Mouse (Mus musculus) midbrain, embryonic 15.5 days (tissue): Measurements from ENCODE around the gene Actr3. TPM values are rescaled to one million over a fixed set of nuclear protein-coding genes. Genes with fewer than 3 reads are reported as not detected.

Source experiments
- ATAC-seq: fragments of 200-750 bp; cut with Nextera tagmentation; replicated peaks from 2 replicates; pipeline ENCODE4 v1.8.0; 2017; ENCODE audit warnings: moderate TSS enrichment
- H3K27ac ChIP-seq: fragments of 300-500 bp; sonication (generic); 2 replicates; pipeline ENCODE4 v1.5.1; 2015; ENCODE audit warnings: mild to moderate bottlenecking, inconsistent platforms
- H3K27me3 ChIP-seq: fragments of 300-500 bp; sonication (generic); replicated peaks from 2 replicates; pipeline ENCODE4 v1.6.1; 2015; ENCODE audit warnings: inconsistent platforms
- H3K36me3 ChIP-seq: fragments of 300-500 bp; sonication (generic); replicated peaks from 2 replicates; pipeline ENCODE4 v1.6.1; 2015; ENCODE audit warnings: inconsistent platforms
- H3K4me1 ChIP-seq: fragments of 300-500 bp; sonication (generic); 2 replicates; pipeline ENCODE4 v1.6.1; 2015; ENCODE audit warnings: inconsistent platforms
- H3K4me2 ChIP-seq: fragments of 300-500 bp; sonication (generic); 2 replicates; pipeline ENCODE4 v1.6.1; 2015; ENCODE audit warnings: inconsistent platforms, mild to moderate bottlenecking, moderate library complexity
- H3K4me3 ChIP-seq: fragments of 300-500 bp; sonication (generic); 2 replicates; pipeline ENCODE4 v1.5.1; 2015; ENCODE audit warnings: mild to moderate bottlenecking, inconsistent platforms
- H3K9ac ChIP-seq: fragments of 300-500 bp; sonication (generic); 2 replicates; pipeline ENCODE4 v1.6.1; 2015; ENCODE audit warnings: mild to moderate bottlenecking, inconsistent platforms
- H3K9me3 ChIP-seq: fragments of 300-500 bp; sonication (generic); 2 replicates; pipeline ENCODE4 v1.6.1; 2016; ENCODE audit warnings: inconsistent platforms
- WGBS: fragments of 180-500 bp; shearing (Covaris S2); methylation state at CpG from one replicate; pipeline ENCODE4 v1.1.7; 2015; ENCODE audit warnings: mixed read lengths; 5-methylcytosine and 5-hydroxymethylcytosine counted together
- polyA plus RNA-seq: library from polyadenylated mRNA; unstranded; fragments of >200 nt; fragmentation: Nextera tagmentation; extraction: Ambion mirVana; gene quantifications from 2 replicates; pipeline ENCODE4 v1.2.1, GENCODE M21; 2015

Actr3 gene
- polyA plus RNA-seq, 1 experiment from 2014 or later = 224 TPM

- Histone ChIP-seq H3K4me2 (no peak overlapping the region), H3K27ac (no peak overlapping the region), H3K9me3 (no peaks in the 10 kb centered on the region), H3K4me3 (no peak overlapping the region), H3K36me3 (no peaks in the 10 kb centered on the region), H3K9ac (no peak overlapping the region), H3K4me1 (no peaks in the 10 kb centered on the region), H3K27me3 (no peaks in the 10 kb centered on the region)
- 34% methylated on average over 3 of the region's 3 CpGs for WGBS
- no peak for ATAC-seq
These were observed 47.2 kb downstream of the Actr3 start for GRCm38 (mm10) chr1:125388370-125388769.

GRCm38 (mm10) chr1:125386217-125386616 lies 49.3 kb downstream of the Actr3 start:
- WGBS = 81% methylated on average over 7 of the region's 7 CpGs
- no peak overlapping the region for H3K4me2 ChIP-seq
- H3K36me3 ChIP-seq = no peaks in the 10 kb centered on the region
- H3K9ac ChIP-seq = no peak overlapping the region
- ATAC-seq = no peak
- no peak overlapping the region for H3K27ac ChIP-seq
- no peaks in the 10 kb centered on the region for H3K4me1 ChIP-seq
- no peak overlapping the region for H3K4me3 ChIP-seq
- no peaks in the 10 kb centered on the region for H3K9me3 ChIP-seq
- H3K27me3 ChIP-seq = no peaks in the 10 kb centered on the region

- H3K4me3 ChIP-seq = no peak overlapping the region
- H3K9me3 ChIP-seq = no peaks in the 10 kb centered on the region
- no peak overlapping the region for H3K4me2 ChIP-seq
- no peaks in the 10 kb centered on the region for H3K4me1 ChIP-seq
- no peaks in the 10 kb centered on the region for H3K27me3 ChIP-seq
- no peak overlapping the region for H3K27ac ChIP-seq
- WGBS = 66% methylated on average over 6 of the region's 6 CpGs
- H3K36me3 ChIP-seq = no peaks in the 10 kb centered on the region
- no peak for ATAC-seq
- no peak overlapping the region for H3K9ac ChIP-seq
These were observed 52.9 kb downstream of the Actr3 start for GRCm38 (mm10) chr1:125382622-125383021.

GRCm38 (mm10) chr1:125378889-125379288 lies 56.6 kb downstream of the Actr3 start:
- Histone ChIP-seq H3K36me3 (no peaks in the 10 kb centered on the region), H3K9ac (no peak overlapping the region), H3K27me3 (no peaks in the 10 kb centered on the region), H3K4me1 (no peaks in the 10 kb centered on the region), H3K27ac (no peak overlapping the region), H3K4me2 (no peak overlapping the region), H3K9me3 (no peaks in the 10 kb centered on the region), H3K4me3 (no peak overlapping the region)
- WGBS = 60% methylated on average over 3 of the region's 3 CpGs
- no peak for ATAC-seq

GRCm38 (mm10) chr1:125372855-125373254 lies 62.7 kb downstream of the Actr3 start:
- Histone ChIP-seq H3K4me1 (no peaks in the 10 kb centered on the region), H3K27me3 (no peaks in the 10 kb centered on the region), H3K36me3 (no peaks in the 10 kb centered on the region), H3K9ac (no peak overlapping the region), H3K9me3 (no peaks in the 10 kb centered on the region), H3K27ac (no peak overlapping the region), H3K4me3 (no peak overlapping the region), H3K4me2 (no peak overlapping the region)
- WGBS = 57% methylated on average over 5 of the region's 5 CpGs
- peak; percentile 76; the same call in 1 of the 2 replicates for ATAC-seq

- no peak overlapping the region for H3K27ac ChIP-seq
- H3K9me3 ChIP-seq = no peaks in the 10 kb centered on the region
- H3K36me3 ChIP-seq = no peaks in the 10 kb centered on the region
- 29% methylated on average over 6 of the region's 6 CpGs for WGBS
- H3K4me1 ChIP-seq = no peaks in the 10 kb centered on the region
- H3K4me3 ChIP-seq = no peak overlapping the region
- H3K9ac ChIP-seq = no peak overlapping the region
- peak; percentile 70 for ATAC-seq
- no peak overlapping the region for H3K4me2 ChIP-seq
- no peaks in the 10 kb centered on the region for H3K27me3 ChIP-seq
These were observed 64.7 kb downstream of the Actr3 start for GRCm38 (mm10) chr1:125370779-125371178.

GRCm38 (mm10) chr1:125365576-125365975 lies 70.0 kb downstream of the Actr3 start:
- Histone ChIP-seq H3K9me3 (no peaks in the 10 kb centered on the region), H3K27me3 (no peaks in the 10 kb centered on the region), H3K4me3 (no peak overlapping the region), H3K4me2 (no peak overlapping the region), H3K9ac (no peak overlapping the region), H3K36me3 (no peaks in the 10 kb centered on the region), H3K4me1 (no peaks in the 10 kb centered on the region), H3K27ac (no peak overlapping the region)
- no peak for ATAC-seq
- WGBS = 97% methylated on average over 4 of the region's 4 CpGs

- Histone ChIP-seq H3K9me3 (no peaks in the 10 kb centered on the region), H3K36me3 (no peaks in the 10 kb centered on the region), H3K27ac (no peak overlapping the region), H3K4me1 (no peaks in the 10 kb centered on the region), H3K9ac (no peak overlapping the region), H3K27me3 (no peaks in the 10 kb centered on the region), H3K4me2 (no peak overlapping the region), H3K4me3 (no peak overlapping the region)
- 76% methylated on average over 4 of the region's 4 CpGs for WGBS
- ATAC-seq = no peak; the same call in 1 of the 2 replicates
These were observed 84.0 kb downstream of the Actr3 start for GRCm38 (mm10) chr1:125351416-125352037.

GRCm38 (mm10) chr1:125350843-125351242 lies 84.7 kb downstream of the Actr3 start:
- H3K36me3 ChIP-seq = no peaks in the 10 kb centered on the region
- no peaks in the 10 kb centered on the region for H3K27me3 ChIP-seq
- H3K9ac ChIP-seq = no peak overlapping the region
- H3K9me3 ChIP-seq = no peaks in the 10 kb centered on the region
- no peak for ATAC-seq
- H3K4me2 ChIP-seq = no peak overlapping the region
- no peak overlapping the region for H3K27ac ChIP-seq
- no peak overlapping the region for H3K4me3 ChIP-seq
- 92% methylated on average over 5 of the region's 5 CpGs for WGBS
- H3K4me1 ChIP-seq = no peaks in the 10 kb centered on the region

GRCm38 (mm10) chr1:125345854-125346253 lies 89.7 kb downstream of the Actr3 start:
- Histone ChIP-seq H3K9ac (no peak overlapping the region), H3K27me3 (no peaks in the 10 kb centered on the region), H3K36me3 (no peaks in the 10 kb centered on the region), H3K27ac (no peak overlapping the region), H3K9me3 (no peaks in the 10 kb centered on the region), H3K4me2 (no peak overlapping the region), H3K4me1 (no peaks in the 10 kb centered on the region), H3K4me3 (no peak overlapping the region)
- 94% methylated on average over 9 of the region's 9 CpGs for WGBS
- ATAC-seq = no peak

GRCm38 (mm10) chr1:125345448-125345847 lies 90.1 kb downstream of the Actr3 start:
- Histone ChIP-seq H3K36me3 (no peaks in the 10 kb centered on the region), H3K4me1 (no peaks in the 10 kb centered on the region), H3K27me3 (no peaks in the 10 kb centered on the region), H3K9me3 (no peaks in the 10 kb centered on the region), H3K4me3 (no peak overlapping the region), H3K4me2 (no peak overlapping the region), H3K27ac (no peak overlapping the region), H3K9ac (no peak overlapping the region)
- no peak for ATAC-seq
- WGBS = 95% methylated on average over 6 of the region's 6 CpGs

- WGBS = 77% methylated on average over 2 of the region's 2 CpGs
- Histone ChIP-seq H3K27ac (no peak overlapping the region), H3K36me3 (no peaks in the 10 kb centered on the region), H3K4me1 (no peaks in the 10 kb centered on the region), H3K9ac (no peak overlapping the region), H3K27me3 (no peaks in the 10 kb centered on the region), H3K4me2 (no peak overlapping the region), H3K9me3 (no peaks in the 10 kb centered on the region), H3K4me3 (no peak overlapping the region)
- no peak for ATAC-seq
These were observed 92.4 kb downstream of the Actr3 start for GRCm38 (mm10) chr1:125343105-125343504.
